Mouse (Mus musculus): ENCODE data around the gene Nkx2-4.

Gene Nkx2-4
- long read RNA-seq, experiment 1: 0 reads
- long read RNA-seq, experiment 2: 0 reads

GRCm38 (mm10) chr2:147085072-147085870 lies at the start of gene Nkx2-4:
Gene Nkx2-4 (minus strand): TSS chr2:147085445.
- intact Hi-C loops (cut with DNase I): loop anchor here (10.0 kb wide), 1 partner anchor 250 kb away; no protein-coding TSS in a partner anchor

GRCm38 (mm10) chr2:147127366-147127765 lies 42.1 kb upstream of the Nkx2-4 start:
- intact Hi-C loops (cut with DNase I): no loop called here

- intact Hi-C loops (cut with DNase I): no loop called here
Observed at GRCm38 (mm10) chr2:147119736-147120135, 34.5 kb upstream of the Nkx2-4 start.

- intact Hi-C loops (cut with DNase I): loop anchor here (10.0 kb wide), 1 partner anchor 252 kb away; no protein-coding TSS in a partner anchor
Observed at GRCm38 (mm10) chr2:147086441-147086840, 1.2 kb upstream of the Nkx2-4 start.

DNA sequence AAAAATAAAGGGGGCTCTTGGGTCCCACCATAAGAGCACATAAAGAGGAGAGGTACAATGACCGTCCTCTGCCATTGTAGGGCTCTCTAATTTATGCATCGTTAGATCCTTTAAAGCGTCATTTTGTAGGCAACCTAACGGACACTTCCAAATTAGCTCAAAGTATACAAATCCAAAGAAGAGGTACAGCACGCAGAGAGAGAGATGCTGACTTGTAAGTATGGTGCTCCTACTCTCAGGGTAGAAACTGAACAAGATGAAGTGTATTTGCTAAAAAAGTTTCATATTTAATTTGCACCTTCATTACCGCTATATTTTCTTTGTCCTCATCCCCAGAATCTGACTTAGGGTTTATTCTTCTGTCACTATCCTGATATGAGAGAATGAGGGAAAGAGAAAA lies 692 bp upstream of the Nkx2-4 start:
- intact Hi-C loops (cut with DNase I): loop anchor here (10.0 kb wide), 1 partner anchor 251 kb away; no protein-coding TSS in a partner anchor

DNA sequence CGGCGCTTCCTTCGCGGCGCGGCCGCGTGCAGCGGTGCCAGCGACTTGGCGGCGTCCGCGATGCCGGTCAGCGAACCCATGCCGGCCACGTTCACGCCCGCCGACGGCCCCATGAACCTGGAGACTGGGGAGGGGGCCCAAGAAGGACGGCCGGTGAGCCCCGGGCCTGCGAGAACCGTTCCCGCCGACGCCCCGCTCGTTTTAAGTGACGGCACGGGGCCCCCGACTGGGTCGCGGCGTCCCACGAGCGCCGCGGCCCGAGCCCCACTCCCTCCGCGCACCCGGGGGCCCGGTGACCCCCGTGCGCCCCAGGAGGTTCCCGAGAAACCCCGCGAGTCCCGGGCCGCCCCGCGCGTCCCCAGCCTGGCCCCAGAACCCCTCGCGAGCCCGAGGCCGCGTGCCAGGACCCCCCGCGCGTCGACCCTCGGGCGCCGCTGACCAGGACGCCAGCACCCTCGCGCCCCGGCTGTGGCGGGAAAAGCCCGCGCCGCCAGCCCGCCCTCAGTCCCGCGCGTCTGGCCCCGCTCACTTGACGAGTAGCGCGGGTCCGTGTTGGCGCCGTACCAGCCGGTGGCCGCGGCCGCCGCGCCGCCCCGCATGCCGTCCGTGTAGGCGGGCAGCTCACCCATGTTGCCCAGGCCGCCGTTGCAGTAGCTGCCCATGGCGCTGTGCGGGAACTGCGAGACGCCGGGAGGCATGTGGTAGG lies 726 bp downstream of the Nkx2-4 start:
- intact Hi-C loops (cut with DNase I): loop anchor here (10.0 kb wide), 1 partner anchor 250 kb away; no protein-coding TSS in a partner anchor

- intact Hi-C loops (cut with DNase I): loop anchor here (10.0 kb wide), 1 partner anchor 249 kb away; no protein-coding TSS in a partner anchor
Observed at GRCm38 (mm10) chr2:147083471-147084365, 1.5 kb downstream of the Nkx2-4 start.

- intact Hi-C loops (cut with DNase I): loop anchor here (10.0 kb wide), 1 partner anchor 248 kb away; no protein-coding TSS in a partner anchor
Observed at GRCm38 (mm10) chr2:147082391-147082790, 2.9 kb downstream of the Nkx2-4 start.

DNA sequence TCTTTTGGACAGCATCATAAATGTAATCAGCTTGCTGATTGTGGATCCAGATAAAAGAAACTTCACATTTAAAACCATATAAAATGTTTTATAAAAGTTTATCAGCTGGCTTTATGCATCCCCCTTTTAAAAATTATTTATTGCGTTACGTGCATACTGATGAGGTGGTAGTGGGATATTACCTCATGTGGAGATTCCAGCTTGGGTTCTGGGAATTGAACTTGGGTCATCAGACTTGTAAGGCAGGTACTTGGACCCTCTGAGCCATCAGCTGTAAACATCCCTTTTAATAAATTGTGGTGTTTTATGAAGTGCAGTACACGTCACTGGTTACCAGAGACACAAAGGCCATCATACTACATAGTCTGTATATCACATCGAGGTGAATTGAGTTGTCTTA lies 10.8 kb downstream of the Nkx2-4 start:
- intact Hi-C loops (cut with DNase I): no loop called here

DNA sequence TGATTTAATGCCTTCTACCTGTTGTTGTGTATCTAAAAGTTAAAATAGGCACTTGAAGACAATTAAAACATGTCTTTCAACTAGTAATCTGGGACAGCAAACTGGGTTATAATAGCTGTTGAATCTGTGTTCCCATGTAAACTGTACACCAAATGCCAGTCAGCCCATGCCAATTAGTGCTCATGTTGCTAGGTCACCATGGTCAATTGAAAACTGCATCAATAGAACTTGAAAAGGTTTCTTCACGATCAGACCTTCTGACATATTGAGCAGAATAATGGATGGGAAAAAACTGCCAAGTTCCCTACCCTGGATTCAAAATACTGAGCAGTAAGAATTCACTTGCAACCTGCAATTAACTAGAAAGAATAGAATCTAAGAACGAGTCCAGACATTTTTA lies 11.3 kb downstream of the Nkx2-4 start:
- intact Hi-C loops (cut with DNase I): no loop called here

- intact Hi-C loops (cut with DNase I): no loop called here
Observed at GRCm38 (mm10) chr2:147070305-147070704, 14.9 kb downstream of the Nkx2-4 start.

DNA sequence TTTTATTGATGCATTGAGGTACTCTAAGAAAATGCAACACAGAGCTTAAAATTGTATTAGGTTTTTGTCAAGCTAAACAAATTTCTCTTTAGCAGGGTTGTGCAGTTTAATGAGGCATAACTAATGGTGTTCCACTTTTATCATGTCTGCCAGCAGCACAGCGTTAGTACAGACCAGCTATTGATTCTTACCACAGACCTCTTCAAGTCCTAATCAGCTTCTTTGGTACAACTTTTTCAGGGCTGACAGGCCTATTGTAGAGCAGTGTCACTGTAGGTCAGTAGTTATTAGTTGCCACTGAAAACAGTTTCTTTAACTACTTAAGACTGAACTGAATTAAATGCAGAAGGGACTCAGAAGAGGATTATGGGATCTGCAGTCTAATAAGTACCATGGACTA lies 16.2 kb downstream of the Nkx2-4 start:
- intact Hi-C loops (cut with DNase I): no loop called here

- intact Hi-C loops (cut with DNase I): no loop called here
Observed at GRCm38 (mm10) chr2:147067480-147068246, 17.6 kb downstream of the Nkx2-4 start.

DNA sequence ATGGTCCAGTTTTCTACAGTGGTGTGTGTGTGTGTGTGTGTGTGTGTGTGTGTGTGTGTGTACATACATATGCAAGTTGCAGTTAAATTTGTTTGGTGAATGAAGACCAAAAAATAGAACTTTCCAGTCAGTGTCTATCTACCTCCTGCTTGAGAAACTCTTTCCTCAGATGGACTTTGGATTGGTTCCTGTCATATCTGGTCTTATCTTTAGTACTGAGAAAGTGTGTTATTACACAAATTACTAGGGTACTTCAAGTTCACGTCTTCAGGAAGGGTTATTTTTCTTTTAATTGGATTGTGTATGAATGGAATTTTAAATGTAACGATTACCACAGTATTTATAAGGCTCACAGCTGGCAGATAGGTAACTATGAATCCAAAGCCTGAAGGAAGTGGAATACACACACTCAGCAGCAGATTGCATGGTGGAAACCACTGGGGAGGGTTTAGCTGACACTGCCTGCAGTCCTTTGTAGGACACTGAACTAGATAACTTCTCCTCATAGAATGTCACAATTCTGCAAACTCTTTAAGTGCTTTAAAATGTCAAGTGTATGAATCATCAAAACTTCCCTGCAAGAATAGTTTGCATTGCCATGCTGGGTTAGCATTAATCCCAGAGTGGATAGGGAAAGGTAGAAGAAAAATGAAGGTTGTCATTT lies 31.9 kb downstream of the Nkx2-4 start:
- intact Hi-C loops (cut with DNase I): no loop called here

DNA sequence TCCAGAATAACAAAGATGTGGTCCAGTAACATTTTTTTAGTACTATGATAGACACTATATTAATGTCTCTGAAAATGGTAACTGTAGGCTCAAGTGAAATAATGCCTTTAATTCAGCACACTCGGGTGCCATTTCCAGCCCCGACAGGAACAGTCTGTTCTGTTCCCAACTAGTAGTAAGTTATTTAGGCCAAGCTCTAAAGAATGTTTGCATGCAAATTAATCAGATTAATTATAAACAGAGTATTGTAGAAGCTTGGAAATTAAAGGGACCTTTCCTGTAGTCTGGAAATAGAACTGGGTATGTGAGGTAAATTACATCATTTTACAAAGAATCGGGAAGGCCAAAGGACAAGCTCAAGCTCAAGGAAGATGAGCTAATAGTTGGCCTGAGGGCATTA lies 38.2 kb downstream of the Nkx2-4 start:
- intact Hi-C loops (cut with DNase I): no loop called here

DNA sequence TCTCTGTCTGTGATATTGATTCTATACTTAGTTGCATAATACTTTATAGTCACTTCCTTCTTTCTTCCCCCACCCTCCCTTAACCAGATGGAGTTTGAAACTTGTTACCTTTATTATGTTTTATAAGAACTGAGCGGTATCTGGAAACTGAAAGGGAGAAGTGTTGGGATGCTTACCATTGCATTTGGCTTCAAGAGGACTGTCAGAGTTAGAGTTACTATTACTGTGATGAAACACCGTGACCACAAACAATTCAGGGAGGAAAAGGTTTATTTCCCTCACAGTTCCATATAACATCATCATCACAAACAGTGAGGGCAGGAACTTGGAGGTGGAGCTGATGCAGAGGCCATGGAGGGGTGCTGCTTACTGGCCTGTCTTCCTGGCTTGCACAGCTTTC lies 49.4 kb downstream of the Nkx2-4 start:
- intact Hi-C loops (cut with DNase I): loop anchor here (5.0 kb wide), 1 partner anchor 41 kb away; no protein-coding TSS in a partner anchor
